Mouse (Mus musculus) stomach, postnatal 0 days (tissue): ENCODE measurements around the gene Atp2a1. TPM values are rescaled to one million over a fixed set of nuclear protein-coding genes. Genes with fewer than 3 reads are reported as not detected.

ENCODE experiments used
- ATAC-seq: fragments of 200-750 bp; cut with Nextera tagmentation; 2 replicates; pipeline ENCODE4 v1.8.0; 2017; ENCODE audit not compliant: low FRiP score, low TSS enrichment
- DNase-seq: peaks from one replicate; pipeline ENCODE4 v3.0.0-alpha.2; 2016; ENCODE audit warnings: low spot score
- H3K27ac ChIP-seq: fragments of 300-500 bp; sonication (generic); replicated peaks from 2 replicates; pipeline ENCODE4 v1.5.1; 2014; ENCODE audit warnings: mild to moderate bottlenecking, control low read depth
- H3K27me3 ChIP-seq: fragments of 300-500 bp; sonication (generic); 2 replicates; pipeline ENCODE4 v1.6.1; 2014; ENCODE audit warnings: low read length; ENCODE audit not compliant: control insufficient read depth, insufficient read depth
- H3K36me3 ChIP-seq: fragments of 300-500 bp; sonication (generic); 2 replicates; pipeline ENCODE4 v1.6.1; 2014; ENCODE audit warnings: low read length, mixed read lengths; ENCODE audit not compliant: control insufficient read depth, insufficient read depth
- H3K4me1 ChIP-seq: fragments of 300-500 bp; sonication (generic); replicated peaks from 2 replicates; pipeline ENCODE4 v1.6.1; 2014; ENCODE audit warnings: antibody characterized with exemption; ENCODE audit not compliant: control insufficient read depth, insufficient read depth
- H3K4me2 ChIP-seq: fragments of 300-500 bp; sonication (generic); replicated peaks from 2 replicates; pipeline ENCODE4 v1.6.1; 2014; ENCODE audit warnings: low read depth, mild to moderate bottlenecking, control low read depth, moderate library complexity
- H3K4me3 ChIP-seq: fragments of 300-500 bp; sonication (generic); 2 replicates; pipeline ENCODE4 v1.5.1; 2014; ENCODE audit warnings: low read depth, low read length, control low read depth
- H3K9ac ChIP-seq: fragments of 300-500 bp; sonication (generic); 2 replicates; pipeline ENCODE4 v1.6.1; 2014; ENCODE audit warnings: mild to moderate bottlenecking, low read length, control low read depth, mixed read lengths
- H3K9me3 ChIP-seq: fragments of 300-500 bp; sonication (generic); 2 replicates; pipeline ENCODE4 v1.6.1; 2016; ENCODE audit warnings: low read length; ENCODE audit not compliant: control insufficient read depth
- CTCF ChIP-seq: IDR thresholded peaks from 2 replicates; pipeline ENCODE4 v1.5.1; 2016; ENCODE audit warnings: antibody characterized with exemption, low read depth, mild to moderate bottlenecking, moderate library complexity
- EP300 ChIP-seq: optimal IDR thresholded peaks from 2 replicates; pipeline ENCODE3; 2016; ENCODE audit warnings: antibody characterized with exemption
- whole genome bisulfite sequencing: fragments of 180-500 bp; shearing (Covaris S2); extraction: QIAGEN DNeasy Blood & Tissue Kit; methylation state at CpG from one replicate; pipeline ENCODE4 v1.1.7; 2014; 5-methylcytosine and 5-hydroxymethylcytosine counted together
- polyA plus RNA-seq: library from polyadenylated mRNA; unstranded; fragments of >200 nt; fragmentation: Nextera tagmentation; extraction: Ambion mirVana; gene quantifications from 2 replicates; pipeline ENCODE4 v1.2.1, GENCODE M21; 2015

Atp2a1 gene
- polyA plus RNA-seq, 1 experiment from 2014 or later: 0.59 TPM

DNA sequence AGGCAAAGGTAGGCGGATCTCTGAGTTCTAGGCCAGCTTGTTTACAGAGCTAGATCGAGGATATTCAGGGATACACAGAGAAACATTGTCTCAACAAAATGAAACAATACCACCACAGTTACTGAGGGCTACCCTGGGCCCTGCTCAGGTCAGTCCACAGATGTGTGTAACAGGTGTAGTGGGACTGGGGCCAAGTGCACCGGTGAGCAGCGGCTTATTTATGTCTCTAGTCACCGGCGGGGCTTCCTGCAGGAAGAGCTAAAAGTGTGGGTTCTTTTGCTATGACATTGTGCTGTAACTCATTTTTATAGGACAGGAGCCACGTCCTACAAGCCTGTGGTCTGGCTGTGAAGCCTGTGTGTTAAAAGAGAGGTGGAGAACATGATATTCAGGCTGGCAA lies 9.0 kb downstream of the Atp2a1 start:
- 46% methylated on average over 7 of the region's 7 CpGs for WGBS
- no peak for ATAC-seq

DNA sequence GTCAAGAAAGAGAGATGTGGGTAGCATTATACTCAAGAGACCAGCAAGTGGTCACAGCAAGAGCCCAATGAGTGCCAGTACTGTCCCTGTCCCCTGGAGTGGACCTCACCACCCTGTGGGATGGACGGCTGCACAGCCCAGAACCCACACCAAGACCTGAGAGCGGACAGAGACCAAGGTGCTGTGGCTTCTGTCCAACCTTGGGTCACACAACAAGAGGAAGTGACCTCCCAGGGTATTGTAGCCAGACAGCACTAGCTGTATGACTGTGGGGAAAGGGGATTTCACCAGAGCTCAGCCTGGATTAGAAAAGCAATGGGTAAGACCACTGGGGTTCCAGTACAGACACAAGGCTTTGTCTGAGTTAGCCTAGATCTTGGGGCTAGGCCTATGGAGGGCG lies 10.7 kb downstream of the Atp2a1 start:
- ATAC-seq: no peak

More for the DNA sequence above, 9.0 kb downstream of the Atp2a1 start:
- no peaks in the 10 kb centered on the region for H3K27me3 ChIP-seq
- no peak overlapping the region for H3K27ac ChIP-seq
- TF ChIP-seq EP300 (no peak), CTCF (no peak)
- H3K4me3 ChIP-seq: no peak overlapping the region
- no peaks in the 10 kb centered on the region for H3K4me1 ChIP-seq
- no peaks in the 10 kb centered on the region for H3K9me3 ChIP-seq
- no peaks in the 10 kb centered on the region for H3K36me3 ChIP-seq
- no peak overlapping the region for H3K9ac ChIP-seq
- no peak overlapping the region for H3K4me2 ChIP-seq
- DNase-seq: no peak

DNA sequence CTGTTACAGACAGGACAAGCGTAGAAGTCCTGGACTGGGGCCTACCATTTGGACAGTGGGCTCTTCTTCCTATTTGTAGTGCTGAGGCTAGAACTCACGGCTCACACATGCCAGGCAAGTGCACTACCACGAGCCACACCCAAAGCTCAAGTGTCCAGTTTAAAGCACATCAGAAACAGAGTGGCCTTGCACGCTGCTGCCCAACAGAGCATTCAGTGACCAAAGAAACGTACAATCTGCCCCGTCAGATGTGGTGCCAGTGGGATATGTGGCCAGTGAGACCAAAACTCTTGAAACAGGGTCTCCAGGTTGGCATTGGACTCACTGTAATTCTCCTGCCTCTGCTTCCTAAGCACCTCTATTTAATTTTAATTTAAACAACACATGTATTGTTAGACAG lies 12.3 kb downstream of the Atp2a1 start:
- H3K36me3 ChIP-seq: peaks cover 7% of the 10 kb centered on the region
- H3K9me3 ChIP-seq: no peaks in the 10 kb centered on the region
- no peaks in the 10 kb centered on the region for H3K4me1 ChIP-seq
- 85% methylated on average over 6 of the region's 6 CpGs for WGBS
- H3K27me3 ChIP-seq: no peaks in the 10 kb centered on the region
- H3K27ac ChIP-seq: no peak overlapping the region
- H3K4me2 ChIP-seq: no peak overlapping the region
- no peak overlapping the region for H3K4me3 ChIP-seq
- H3K9ac ChIP-seq: no peak overlapping the region
- no peak for ATAC-seq
- TF ChIP-seq CTCF: no peak
- TF ChIP-seq EP300: no peak
- DNase-seq: no peak

More for the DNA sequence above, 10.7 kb downstream of the Atp2a1 start:
- Histone ChIP-seq H3K36me3 (no peaks in the 10 kb centered on the region; the same call in 1 of the 2 replicates), H3K27ac (no peak overlapping the region), H3K4me1 (no peaks in the 10 kb centered on the region), H3K9ac (no peak overlapping the region), H3K4me2 (no peak overlapping the region), H3K4me3 (no peak overlapping the region), H3K9me3 (no peaks in the 10 kb centered on the region), H3K27me3 (no peaks in the 10 kb centered on the region)
- no peak for TF ChIP-seq CTCF
- TF ChIP-seq EP300: no peak
- 92% methylated on average over 3 of the region's 3 CpGs for WGBS
- DNase-seq: no peak

DNA sequence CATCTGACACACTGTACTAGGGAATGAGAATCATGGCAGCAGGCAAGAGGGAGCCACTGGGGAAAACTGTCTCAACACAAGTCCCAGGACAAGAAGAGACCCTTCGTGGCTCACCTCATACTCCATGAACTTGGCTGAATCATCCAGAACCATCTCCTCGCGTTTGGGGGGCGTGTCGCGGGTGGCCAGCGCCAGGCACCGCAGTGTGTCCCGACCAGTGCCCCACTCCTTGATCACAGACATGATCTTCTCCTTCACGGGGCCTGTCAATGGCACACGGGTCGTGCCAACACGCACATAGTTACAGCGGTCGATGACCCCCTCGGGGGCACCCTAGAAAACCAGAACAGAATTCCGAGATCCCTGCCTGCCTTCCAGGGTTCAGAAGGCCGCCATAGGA lies 12.9 kb downstream of the Atp2a1 start:
- DNase-seq: no peak
- H3K27ac ChIP-seq: no peak overlapping the region
- H3K9me3 ChIP-seq: no peaks in the 10 kb centered on the region
- TF ChIP-seq EP300: no peak
- no peak for TF ChIP-seq CTCF
- H3K27me3 ChIP-seq: no peaks in the 10 kb centered on the region
- peaks cover 12% of the 10 kb centered on the region for H3K36me3 ChIP-seq
- no peak overlapping the region for H3K4me2 ChIP-seq
- no peak overlapping the region for H3K9ac ChIP-seq
- H3K4me3 ChIP-seq: no peak overlapping the region
- ATAC-seq: no peak
- WGBS: 86% methylated on average over 18 of the region's 18 CpGs
- no peaks in the 10 kb centered on the region for H3K4me1 ChIP-seq

DNA sequence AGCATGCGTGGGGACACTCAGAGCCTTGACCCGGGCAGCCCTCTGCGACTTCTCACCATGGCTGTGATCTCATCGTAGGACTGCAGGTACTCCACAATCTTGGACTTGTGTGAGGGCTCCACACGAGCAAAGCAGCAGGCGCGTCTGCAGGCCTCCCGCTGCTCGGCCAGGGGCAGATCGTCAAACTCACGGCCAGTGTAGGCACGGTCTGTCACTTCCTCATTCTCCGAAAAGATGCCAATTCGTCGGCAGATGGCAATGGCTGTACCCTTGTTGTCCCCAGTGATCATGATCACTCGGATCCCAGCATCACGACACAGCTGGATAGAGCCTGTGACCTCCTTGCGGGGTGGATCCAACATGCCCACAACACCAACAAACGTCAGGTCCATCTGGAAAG lies 14.4 kb downstream of the Atp2a1 start:
- H3K36me3 ChIP-seq: peaks cover 22% of the 10 kb centered on the region
- no peaks in the 10 kb centered on the region for H3K27me3 ChIP-seq
- H3K27ac ChIP-seq: no peak overlapping the region
- DNase-seq (no peak), ATAC-seq (no peak)
- H3K9me3 ChIP-seq: no peaks in the 10 kb centered on the region
- H3K4me2 ChIP-seq: no peak overlapping the region
- no peaks in the 10 kb centered on the region for H3K4me1 ChIP-seq
- H3K4me3 ChIP-seq: no peak overlapping the region
- TF ChIP-seq EP300 (no peak), CTCF (no peak)
- 89% methylated on average over 19 of the region's 19 CpGs for WGBS
- no peak overlapping the region for H3K9ac ChIP-seq

DNA sequence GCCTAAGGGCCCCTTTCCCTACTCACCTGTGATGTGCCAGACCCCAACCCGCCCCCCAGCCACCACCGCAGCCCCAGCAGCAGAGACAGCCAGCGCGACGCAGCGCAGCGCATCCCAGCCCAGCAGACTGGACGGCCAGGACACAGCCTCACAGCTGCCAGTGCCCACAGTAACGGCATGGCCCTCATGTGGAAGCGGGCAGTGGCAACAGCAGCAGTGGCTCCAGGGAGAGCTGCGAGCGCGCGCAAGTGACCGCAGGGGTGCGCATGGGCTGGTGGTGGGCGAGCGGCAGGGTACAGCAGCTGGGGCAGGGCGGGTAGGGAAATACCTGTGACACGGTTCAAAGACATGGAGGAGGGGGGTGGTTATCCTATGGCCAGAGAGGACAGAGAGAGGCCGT lies 16.7 kb downstream of the Atp2a1 start:
- TF ChIP-seq EP300: no peak
- TF ChIP-seq CTCF: no peak
- H3K4me2 ChIP-seq: no peak overlapping the region

More for the DNA sequence above, 16.7 kb downstream of the Atp2a1 start:
- H3K4me3 ChIP-seq: no peak overlapping the region
- H3K9ac ChIP-seq: no peak overlapping the region
- no peak overlapping the region for H3K27ac ChIP-seq
- DNase-seq (no peak), ATAC-seq (0 out of 2 replicates have a peak, but pooled peaks have one; percentile 13)
- H3K9me3 ChIP-seq: no peaks in the 10 kb centered on the region
- H3K36me3 ChIP-seq: peaks cover 26% of the 10 kb centered on the region
- no peaks in the 10 kb centered on the region for H3K27me3 ChIP-seq
- 89% methylated on average over 16 of the region's 21 CpGs for WGBS
- no peaks in the 10 kb centered on the region for H3K4me1 ChIP-seq
